Mouse (Mus musculus) cerebellum, postnatal 25 days (tissue): ENCODE measurements around the gene Bglap2.
"Not testable (repeated sequence)": the region's sequence is repeated elsewhere in the genome, so short reads cannot be mapped to it uniquely, and the experiment has no call there.

ENCODE experiments used
- DNase-seq, 2 experiments: peaks; one replicate each; pipeline ENCODE4 v3.0.0; 2021; ENCODE audit warnings: mixed read lengths in 2 of 2

The Bglap2 gene

GRCm38 (mm10) chr3:88384364-88384763 is 5.9 kb upstream of the Bglap2 start, which contains the start of gene Bglap:
TSS of gene Bglap (minus strand) at chr3:88384464.
- DNase-seq: no peak

- DNase-seq: not testable (repeated sequence)
Observed at GRCm38 (mm10) chr3:88382383-88382782, 3.9 kb upstream of the Bglap2 start.

- DNase-seq: not testable (repeated sequence)
Observed at GRCm38 (mm10) chr3:88381389-88382315, 3.2 kb upstream of the Bglap2 start.

- not testable (repeated sequence) for DNase-seq
Observed at GRCm38 (mm10) chr3:88376644-88377043, 1.9 kb downstream of the Bglap2 start.

- not testable (repeated sequence) for DNase-seq
Observed at GRCm38 (mm10) chr3:88375750-88376626, 2.5 kb downstream of the Bglap2 start.

- DNase-seq: not testable (repeated sequence)
Observed at GRCm38 (mm10) chr3:88372643-88373042, 5.9 kb downstream of the Bglap2 start, which contains the start of gene Bglap3. TSS of gene Bglap3 (minus strand) at chr3:88372743.

- not testable (repeated sequence) for DNase-seq
Observed at GRCm38 (mm10) chr3:88368511-88368910, 10.0 kb downstream of the Bglap2 start.

GRCm38 (mm10) chr3:88367517-88367916 is 11.0 kb downstream of the Bglap2 start:
- DNase-seq: not testable (repeated sequence)

- not testable (repeated sequence) for DNase-seq
Observed at GRCm38 (mm10) chr3:88366830-88367428, 11.6 kb downstream of the Bglap2 start.

- DNase-seq: no peak
Observed at GRCm38 (mm10) chr3:88365705-88366361, 12.7 kb downstream of the Bglap2 start.

GRCm38 (mm10) chr3:88364337-88364736 is 14.2 kb downstream of the Bglap2 start, which contains the start of gene Paqr6:
TSS of gene Paqr6 (plus strand) at chr3:88364584.
- DNase-seq: peak in 1 of 2 experiments; percentile 58

GRCm38 (mm10) chr3:88363700-88364099 is 14.8 kb downstream of the Bglap2 start:
- DNase-seq: no peak

- no peak for DNase-seq
Observed at GRCm38 (mm10) chr3:88361612-88362313, 16.7 kb downstream of the Bglap2 start.

GRCm38 (mm10) chr3:88361096-88361495 is 17.4 kb downstream of the Bglap2 start:
- DNase-seq: no peak

GRCm38 (mm10) chr3:88359989-88360388 is 18.5 kb downstream of the Bglap2 start:
- DNase-seq: no peak

- no peak for DNase-seq
Observed at GRCm38 (mm10) chr3:88359584-88359983, 18.9 kb downstream of the Bglap2 start.

- peak; percentile 40 to 63 for DNase-seq
Observed at GRCm38 (mm10) chr3:88354396-88355165, 23.9 kb downstream of the Bglap2 start.

GRCm38 (mm10) chr3:88352907-88353306 is 25.6 kb downstream of the Bglap2 start:
- DNase-seq: peak; percentile 81 to 82

GRCm38 (mm10) chr3:88350732-88351131 is 27.8 kb downstream of the Bglap2 start:
- DNase-seq: no peak

GRCm38 (mm10) chr3:88339006-88339405 is 39.5 kb downstream of the Bglap2 start:
- no peak for DNase-seq

GRCm38 (mm10) chr3:88338316-88338715 is 40.2 kb downstream of the Bglap2 start:
- DNase-seq: no peak
